Mouse (Mus musculus) liver, adult 2 months (tissue): ENCODE measurements at regions not wholly inside any gene's neighbourhood (a gene's known extent, or its start where the extent isn't known, plus 50 kb on each side); places are given as distances from the start of the nearest gene placed in this dataset.
A peak's percentile ranks its signal among the peaks of the same experiment; 100 is the strongest.

Experiments
- DNase-seq: peaks from one replicate; pipeline ENCODE4 v3.0.0-alpha.2; 2011; ENCODE audit warnings: low read depth, low spot score; ENCODE audit errors: extremely low read depth
- H3K27ac ChIP-seq: fragments of 200-500 bp; replicated peaks from 2 replicates; pipeline ENCODE4 v1.5.1; 2012; ENCODE audit warnings: low read depth, mild to moderate bottlenecking, control low read depth, inconsistent platforms, low read length; ENCODE audit not compliant: insufficient read depth
- H3K27me3 ChIP-seq: fragments of 200-500 bp; 2 replicates; pipeline ENCODE4 v1.6.1; 2012; ENCODE audit warnings: mild to moderate bottlenecking, moderate library complexity, low read length, inconsistent platforms; ENCODE audit not compliant: control insufficient read depth, insufficient read depth
- H3K36me3 ChIP-seq: fragments of 200-500 bp; 2 replicates; pipeline ENCODE4 v1.6.1; 2012; ENCODE audit warnings: low read length, inconsistent platforms; ENCODE audit not compliant: control insufficient read depth, insufficient read depth
- H3K4me1 ChIP-seq: fragments of 200-500 bp; 2 replicates; pipeline ENCODE4 v1.6.1; 2011; ENCODE audit warnings: low read length; ENCODE audit not compliant: control insufficient read depth, insufficient read depth
- H3K4me3 ChIP-seq: fragments of 200-500 bp; 2 replicates; pipeline ENCODE4 v1.5.1; 2011; ENCODE audit warnings: low read depth, mild to moderate bottlenecking, control low read depth, low read length, moderate library complexity; ENCODE audit not compliant: insufficient read depth
- H3K79me2 ChIP-seq: fragments of 200-500 bp; 2 replicates; pipeline ENCODE4 v1.6.1; 2012; ENCODE audit warnings: inconsistent platforms, mild to moderate bottlenecking, low read length, moderate library complexity; ENCODE audit not compliant: control insufficient read depth, insufficient read depth
- H3K9ac ChIP-seq: fragments of 200-500 bp; 2 replicates; pipeline ENCODE4 v1.6.1; 2012; ENCODE audit warnings: low read depth, mild to moderate bottlenecking, control low read depth, inconsistent platforms, low read length
- CTCF ChIP-seq: fragments of 200-500 bp; IDR thresholded peaks from 2 replicates; pipeline ENCODE4 v1.5.1; 2011; ENCODE audit warnings: low read depth, low read length, control low read depth
- POLR2A ChIP-seq: fragments of 200-500 bp; IDR thresholded peaks from 2 replicates; pipeline ENCODE4 v1.6.1; 2011; ENCODE audit warnings: low read length, control low read depth; ENCODE audit not compliant: insufficient read depth; ENCODE audit errors: extremely low read depth
- WGBS: fragments of 180-500 bp; shearing (Covaris S2); methylation state at CpG from one replicate; pipeline ENCODE4 v1.1.7; 2018; 5-methylcytosine and 5-hydroxymethylcytosine counted together

DNA sequence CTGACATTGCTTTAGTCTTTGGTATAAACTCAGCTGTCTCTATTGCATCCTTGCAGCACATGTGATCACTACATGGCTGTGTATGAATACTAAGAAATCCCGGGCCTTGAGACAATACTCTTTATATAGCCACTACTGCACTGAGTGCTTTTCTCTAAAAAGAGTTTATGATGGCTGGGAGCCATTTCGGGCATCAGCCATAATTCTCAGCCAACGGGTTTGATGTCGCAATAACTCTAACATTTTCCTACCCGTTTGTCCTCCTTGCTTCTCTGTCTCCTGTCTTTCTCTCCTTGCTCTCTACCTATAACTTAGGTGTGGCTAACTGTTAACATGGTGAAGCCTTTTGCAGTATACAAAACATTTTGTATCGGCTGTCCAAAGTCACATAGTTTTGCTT is 85.5 kb upstream of the Dap start:
- no peak overlapping the region for H3K9ac ChIP-seq
- no peaks in the 10 kb centered on the region for H3K36me3 ChIP-seq
- 63% methylated on average over 6 of the region's 6 CpGs for WGBS
- 0 out of 2 replicates have a peak, but pooled peaks cover 2% of the 10 kb centered on the region for H3K27me3 ChIP-seq
- TF ChIP-seq POLR2A (no peak), CTCF (no peak)
- H3K79me2 ChIP-seq = no peaks in the 10 kb centered on the region
- peak; percentile 31 for DNase-seq
- no peak overlapping the region for H3K27ac ChIP-seq
- H3K4me3 ChIP-seq = no peak overlapping the region
- H3K4me1 ChIP-seq = no peaks in the 10 kb centered on the region

DNA sequence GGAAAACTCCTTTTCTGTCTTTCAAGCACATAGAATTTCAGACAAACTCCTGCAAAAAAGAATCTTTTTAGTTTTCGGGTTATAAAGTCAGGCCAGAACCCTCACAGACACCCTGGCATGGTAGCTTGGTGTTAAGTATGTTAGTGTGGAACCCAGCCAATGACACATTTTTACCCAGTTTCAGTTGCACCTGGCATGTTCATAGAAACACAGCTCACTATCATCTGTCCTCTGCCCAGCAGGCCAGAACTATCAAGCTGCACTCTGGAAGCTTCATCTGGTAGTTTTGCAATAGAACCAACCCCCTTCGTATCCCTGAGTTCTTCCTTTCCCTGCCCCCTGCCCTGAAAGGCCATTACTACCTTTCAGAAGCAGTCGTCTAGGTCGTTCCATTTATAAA is 82.4 kb upstream of the Dap start:
- Histone ChIP-seq H3K36me3 (no peaks in the 10 kb centered on the region), H3K9ac (no peak overlapping the region), H3K4me1 (no peaks in the 10 kb centered on the region), H3K27ac (no peak overlapping the region), H3K4me3 (no peak overlapping the region), H3K27me3 (no peaks in the 10 kb centered on the region), H3K79me2 (no peaks in the 10 kb centered on the region)
- WGBS = 73% methylated on average over 4 of the region's 4 CpGs
- TF ChIP-seq CTCF (no peak), POLR2A (no peak)
- peak; percentile 24 for DNase-seq

DNA sequence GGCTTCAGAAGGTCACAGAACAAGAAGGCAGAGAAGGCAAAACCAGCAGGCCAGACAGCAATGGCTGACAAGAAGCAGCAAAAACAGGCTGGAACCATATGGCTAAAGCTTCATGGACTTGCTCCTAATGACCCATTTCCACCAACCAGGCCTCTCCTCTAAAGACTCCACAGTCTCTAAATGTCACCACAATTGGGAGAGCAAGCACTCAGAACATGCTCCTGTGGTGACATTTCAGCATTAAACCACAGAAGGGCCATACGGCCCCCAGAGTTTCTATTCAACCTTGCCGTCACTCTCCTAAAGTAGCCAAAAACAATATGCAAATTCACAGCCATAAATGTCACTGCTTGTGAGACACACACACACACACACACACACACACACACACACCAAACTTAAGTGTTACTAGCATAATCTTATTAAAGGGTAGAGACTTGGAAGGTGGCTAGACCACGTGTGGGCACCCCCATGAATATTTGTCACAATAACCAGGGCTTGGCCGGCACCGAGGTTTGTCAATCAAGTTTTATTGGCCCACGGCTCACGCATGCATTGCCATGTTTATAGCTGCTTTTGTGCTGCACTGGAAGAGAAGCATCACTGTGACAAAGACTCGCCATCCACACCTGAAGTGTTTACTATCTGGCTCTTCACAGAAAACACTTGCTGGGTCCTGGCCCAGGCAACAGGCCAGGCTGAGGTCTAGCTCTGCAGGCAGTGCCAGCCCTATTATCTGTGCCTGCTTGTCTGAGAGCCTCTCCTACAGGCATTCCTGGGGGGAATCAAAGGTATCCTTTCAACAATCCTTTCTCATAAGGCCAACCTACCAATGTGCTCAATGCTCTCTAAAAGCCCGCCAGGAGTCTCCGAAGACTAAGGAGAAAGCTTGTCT is 75.6 kb upstream of the Dap start:
- no peaks in the 10 kb centered on the region for H3K27me3 ChIP-seq
- H3K9ac ChIP-seq = no peak overlapping the region
- no peak for DNase-seq
- no peak for TF ChIP-seq CTCF
- TF ChIP-seq POLR2A = no peak
- 91% methylated on average over 10 of the region's 10 CpGs for WGBS
- no peaks in the 10 kb centered on the region for H3K79me2 ChIP-seq
- H3K4me3 ChIP-seq = no peak overlapping the region
- no peaks in the 10 kb centered on the region for H3K4me1 ChIP-seq
- H3K36me3 ChIP-seq = no peaks in the 10 kb centered on the region
- H3K27ac ChIP-seq = no peak overlapping the region

DNA sequence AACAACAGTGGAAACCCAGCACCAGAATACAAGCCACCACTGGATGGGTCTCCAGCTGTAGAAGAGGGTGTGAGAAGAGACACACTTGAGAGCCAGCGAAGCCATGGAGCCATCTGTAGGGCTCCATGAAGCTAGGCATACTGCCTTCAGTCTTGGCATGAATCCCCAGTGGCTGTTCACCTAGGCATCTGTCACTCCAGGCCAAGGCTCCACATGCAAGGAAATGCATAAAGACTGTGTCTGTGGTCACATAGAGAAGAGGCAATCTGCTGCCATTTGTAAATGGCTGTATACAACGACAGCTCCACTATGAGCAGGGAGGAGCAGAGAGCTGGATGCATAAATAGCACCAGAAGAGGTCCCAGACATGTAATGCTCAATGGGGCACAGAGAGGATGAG is 74.3 kb upstream of the Dap start:
- no peak for DNase-seq
- Histone ChIP-seq H3K79me2 (no peaks in the 10 kb centered on the region), H3K4me3 (no peak overlapping the region), H3K27ac (no peak overlapping the region), H3K9ac (no peak overlapping the region), H3K36me3 (no peaks in the 10 kb centered on the region), H3K4me1 (no peaks in the 10 kb centered on the region), H3K27me3 (no peaks in the 10 kb centered on the region)
- TF ChIP-seq CTCF (no peak), POLR2A (no peak)
- 64% methylated on average over 2 of the region's 2 CpGs for WGBS

DNA sequence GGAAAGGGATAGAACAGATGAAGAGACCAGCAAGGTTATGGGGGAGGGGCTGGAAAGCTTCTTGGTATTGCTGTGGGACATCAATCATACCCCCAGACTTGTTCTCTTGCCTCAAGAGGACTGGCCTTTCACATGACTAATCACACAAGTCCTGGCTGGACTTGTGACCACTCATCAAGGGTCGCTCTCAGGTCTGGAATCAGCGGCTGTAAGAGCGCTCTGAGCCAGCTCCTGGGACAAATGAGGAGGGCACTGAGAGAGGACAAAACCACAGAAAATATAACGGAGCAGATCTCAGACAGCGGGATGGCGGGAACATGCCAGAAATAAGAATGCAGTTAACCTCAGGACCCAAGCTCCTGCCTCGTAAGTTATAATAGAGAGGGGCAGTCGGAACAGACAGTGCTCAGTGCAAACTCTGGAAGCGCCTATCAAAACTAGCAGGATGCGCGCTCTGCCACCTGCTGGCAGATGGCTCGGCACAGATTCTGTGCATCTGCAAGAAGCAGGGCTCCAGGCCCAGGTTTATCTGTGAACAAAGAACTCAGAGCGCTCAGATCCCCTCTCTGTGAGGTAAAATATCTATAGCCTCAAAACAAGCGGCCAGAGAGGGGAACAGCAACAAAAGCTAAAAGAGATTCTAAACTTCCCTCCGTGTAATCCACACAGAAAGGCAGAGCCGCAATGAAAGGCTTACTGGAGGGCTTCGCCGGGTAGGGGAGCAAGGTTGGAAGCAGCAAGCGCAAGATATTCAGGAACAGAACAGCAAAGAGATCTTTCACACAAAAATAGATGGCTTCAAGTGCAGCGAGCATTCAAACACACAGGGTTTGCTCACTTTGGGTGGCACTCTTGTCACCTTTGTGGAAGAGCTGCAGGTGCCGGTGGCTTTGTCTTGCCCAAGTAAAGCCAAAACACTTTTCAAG is 73.3 kb upstream of the Dap start:
- no peak overlapping the region for H3K9ac ChIP-seq
- H3K36me3 ChIP-seq = no peaks in the 10 kb centered on the region
- H3K27ac ChIP-seq = no peak overlapping the region
- TF ChIP-seq POLR2A (no peak), CTCF (peak; percentile 85)
- DNase-seq = peak; percentile 44
- 50% methylated on average over 21 of the region's 21 CpGs for WGBS
- no peaks in the 10 kb centered on the region for H3K4me1 ChIP-seq
- H3K27me3 ChIP-seq = no peaks in the 10 kb centered on the region
- no peak overlapping the region for H3K4me3 ChIP-seq
- no peaks in the 10 kb centered on the region for H3K79me2 ChIP-seq
